Mouse (Mus musculus): ENCODE measurements around the gene E2f3. TPM values are rescaled to one million over a fixed set of nuclear protein-coding genes. Genes with fewer than 3 reads are reported as not detected.

E2f3 gene
- total RNA-seq (2021) = 10 to 100 TPM; 25.5 to 25.6 TPM

DNA sequence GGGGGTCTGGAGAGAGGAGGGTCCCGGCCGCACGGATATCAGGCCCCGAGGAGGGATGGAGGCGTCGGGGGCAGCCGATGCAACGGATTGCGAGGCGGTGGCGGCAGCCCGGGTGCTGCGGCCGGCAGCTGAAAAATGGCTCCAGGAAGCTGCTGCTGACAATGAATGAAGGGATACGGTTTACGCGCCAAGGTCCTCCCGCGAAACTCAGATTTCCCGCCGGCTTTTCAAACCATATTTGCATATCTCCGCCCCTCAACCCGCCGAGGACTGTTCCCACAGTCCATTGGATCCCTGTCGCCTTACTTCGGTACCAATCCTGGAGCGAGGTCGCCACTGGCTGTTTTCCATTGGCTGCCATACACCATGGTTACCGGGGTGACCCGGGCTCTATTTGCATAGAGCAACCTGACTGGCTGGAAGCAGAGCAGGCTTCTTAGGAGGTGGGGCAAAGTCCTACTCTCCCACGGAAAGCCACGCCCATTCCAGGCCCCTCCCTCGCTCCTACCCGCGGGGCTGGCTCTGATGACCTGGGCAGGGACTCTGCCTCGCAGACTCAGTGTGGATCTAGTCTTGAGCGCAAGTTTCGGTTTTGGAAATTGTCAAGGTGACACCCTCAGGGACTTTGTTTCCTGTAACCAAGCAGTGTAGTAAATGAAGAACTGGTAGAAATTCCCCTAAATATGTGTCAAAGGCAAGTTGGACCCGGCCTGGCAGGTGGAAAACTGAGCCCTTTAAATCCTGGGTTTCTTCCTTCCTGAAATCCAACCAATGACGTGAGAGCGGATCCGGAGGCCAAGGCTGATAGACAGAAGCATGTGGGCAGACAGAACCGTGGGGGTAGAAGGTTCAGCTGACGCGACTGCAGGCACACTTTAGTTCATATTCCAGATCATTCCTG is at the start of gene E2f3:
E2f3 (minus strand) TSS at position 209 of the 901 bp plus-strand sequence.
- peak; percentile 98 to 99 for DNase-seq

DNA sequence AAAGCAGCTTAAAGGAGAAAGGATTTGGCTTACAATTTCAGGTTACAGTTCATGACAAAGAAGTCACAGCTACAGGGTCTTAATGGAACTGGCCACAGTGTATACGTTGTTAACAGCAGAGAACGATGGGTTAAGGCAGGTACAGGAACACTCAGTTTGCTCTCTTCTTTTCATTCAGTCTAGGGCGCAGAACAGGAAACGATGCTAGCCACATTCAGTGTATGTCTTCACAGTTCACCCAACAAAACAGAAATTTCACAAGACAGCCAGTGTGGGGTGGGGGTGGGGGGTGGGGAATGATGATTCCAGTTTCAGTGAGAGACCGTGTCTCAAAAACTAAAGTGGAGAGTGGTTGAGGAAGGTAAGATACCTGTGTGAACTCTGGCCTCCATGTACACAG is 48.7 kb upstream of the E2f3 start:
- no peak for DNase-seq

DNA sequence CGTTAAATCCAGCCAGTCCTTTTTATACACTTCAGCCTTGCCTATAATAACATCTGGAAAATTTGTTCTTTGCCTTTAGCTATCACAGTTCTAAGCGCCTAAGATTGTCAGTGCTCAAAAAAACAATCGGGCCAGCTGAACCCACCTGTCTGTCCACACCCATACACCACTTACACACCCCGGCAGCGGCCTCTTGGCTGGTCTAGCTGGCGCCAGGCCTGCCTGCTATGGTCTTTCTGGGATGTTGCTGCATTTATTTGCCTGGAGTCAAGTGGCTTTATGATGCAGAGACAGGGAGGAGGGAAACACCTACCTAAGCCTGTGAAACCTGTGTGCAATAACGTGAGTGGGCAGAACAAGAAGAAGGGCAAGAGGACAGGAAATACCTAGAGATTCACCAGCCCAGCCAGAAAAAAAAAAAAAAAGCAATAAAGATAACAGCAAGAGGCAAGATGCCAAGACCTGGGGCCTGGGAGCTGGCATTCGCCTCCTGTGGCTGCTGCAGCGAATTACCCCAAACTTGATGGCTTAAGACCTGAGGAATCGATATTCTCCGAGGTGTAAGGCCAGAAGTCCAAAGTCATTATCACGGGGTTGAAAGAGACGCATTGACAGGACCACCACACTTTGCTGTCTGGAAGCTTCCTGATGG is 45.9 kb upstream of the E2f3 start:
- DNase-seq = no peak

DNA sequence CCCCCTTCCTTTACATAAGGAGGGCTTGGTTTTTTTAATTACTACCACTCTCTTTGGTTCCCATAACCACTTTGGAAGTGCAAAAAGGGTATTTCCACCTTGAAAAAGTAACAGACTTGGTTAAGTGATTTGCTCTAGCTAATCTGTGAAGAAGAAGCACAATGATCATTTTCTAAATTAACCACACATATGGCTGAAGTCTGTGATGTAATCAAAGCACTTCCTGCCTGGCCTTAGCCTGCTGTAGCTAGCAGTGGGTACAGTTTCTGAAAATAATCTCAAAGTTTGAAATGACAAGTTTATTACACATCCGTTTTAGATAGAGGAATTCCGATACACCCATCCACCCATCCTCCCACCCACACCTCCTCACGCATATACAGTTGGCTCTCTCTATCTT is 42.0 kb upstream of the E2f3 start:
- DNase-seq = no peak

DNA sequence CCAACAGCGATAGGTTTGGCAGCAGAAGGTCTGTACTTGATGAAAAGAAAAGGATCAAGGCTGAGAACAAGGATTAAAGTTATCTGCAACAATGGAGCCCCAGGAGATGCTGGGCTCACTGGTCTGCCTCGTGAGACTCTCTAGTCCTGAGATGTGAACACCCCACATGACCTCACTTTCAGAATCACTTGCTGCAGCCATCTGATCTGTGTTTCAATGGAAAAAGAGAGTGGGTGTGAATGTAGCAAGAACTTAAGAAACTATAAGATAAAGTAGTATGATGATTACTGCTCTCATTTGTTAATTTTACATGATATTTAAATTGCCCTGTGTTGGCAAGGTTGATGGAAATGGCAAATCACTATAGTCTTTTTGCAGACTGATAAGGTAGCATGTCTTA is 36.6 kb upstream of the E2f3 start:
- no peak for DNase-seq

DNA sequence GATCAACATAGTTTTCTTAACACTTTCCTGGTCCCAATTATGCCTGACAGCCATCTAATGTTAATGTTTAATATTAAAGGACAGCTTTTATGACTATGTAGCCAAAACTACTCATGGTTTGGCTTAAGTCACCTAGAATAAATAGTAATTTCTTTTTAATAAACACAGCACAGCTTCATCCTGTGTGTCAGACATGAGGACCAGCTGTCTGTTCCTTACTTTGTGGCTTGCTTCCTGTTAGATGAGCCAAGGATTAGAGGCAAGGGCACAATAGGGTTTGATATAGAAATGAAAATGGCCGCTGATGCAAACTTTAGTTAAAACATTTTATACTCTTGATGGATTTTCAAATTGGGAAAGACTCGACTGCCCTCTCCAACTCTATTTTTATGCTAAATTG is 32.7 kb upstream of the E2f3 start:
- DNase-seq = no peak

DNA sequence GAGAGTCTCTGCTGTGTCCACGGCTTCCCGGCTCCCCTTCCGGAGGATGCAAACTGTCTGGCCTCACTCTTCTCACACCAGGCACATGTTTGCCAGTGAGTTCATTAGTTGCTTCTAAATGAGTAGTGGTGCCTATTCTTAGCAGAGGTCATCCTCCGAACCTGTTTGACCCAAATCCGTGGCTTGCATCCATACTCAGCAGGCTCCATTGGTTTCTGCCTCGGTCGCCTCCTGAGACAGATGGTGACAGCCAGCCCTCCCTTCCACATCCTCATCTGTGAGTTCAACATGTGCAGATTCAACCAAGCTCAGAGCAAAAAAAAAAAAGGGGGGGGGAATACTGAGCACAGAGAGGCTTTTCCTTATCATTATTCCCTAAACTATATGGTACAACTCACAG is 31.7 kb upstream of the E2f3 start:
- no peak for DNase-seq

DNA sequence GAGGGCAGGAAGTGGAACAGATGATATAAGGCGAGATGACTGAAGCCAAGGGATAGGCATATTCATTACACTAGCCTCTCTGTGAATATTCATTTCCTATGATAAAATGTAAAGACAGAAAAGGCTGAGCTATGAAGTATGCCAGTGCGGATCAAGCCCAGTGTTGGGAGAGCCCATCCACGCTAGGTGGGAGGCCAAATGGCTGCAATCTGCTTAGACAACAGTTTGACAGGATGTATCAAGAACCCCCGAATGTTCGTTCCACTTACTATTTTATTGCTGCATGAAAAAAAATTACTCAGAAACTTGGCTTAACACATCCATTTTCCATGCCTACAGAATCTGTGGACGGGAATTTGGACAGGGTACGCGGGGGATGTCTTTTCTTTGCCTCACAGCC is 28.7 kb upstream of the E2f3 start:
- peak; percentile 28 to 31 for DNase-seq

DNA sequence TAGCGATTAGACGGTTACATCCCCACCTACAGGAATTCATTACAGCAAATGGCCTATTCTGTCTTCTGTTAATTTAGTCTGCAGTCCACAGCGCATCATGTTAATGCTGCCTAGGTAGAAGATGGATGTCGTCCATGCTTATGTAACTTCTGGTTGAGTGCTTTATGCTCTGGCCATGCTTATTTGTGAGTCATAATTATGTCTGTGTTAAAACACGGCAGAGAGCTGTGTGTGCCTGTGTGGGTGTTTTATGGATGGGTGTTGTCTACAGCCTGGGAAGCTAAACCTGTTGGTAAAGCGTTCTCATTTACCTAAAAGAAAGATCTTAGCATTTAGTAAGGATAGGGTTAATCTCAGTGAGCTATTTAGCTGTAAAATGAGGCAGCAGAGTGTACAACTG is 26.4 kb upstream of the E2f3 start:
- no peak for DNase-seq

DNA sequence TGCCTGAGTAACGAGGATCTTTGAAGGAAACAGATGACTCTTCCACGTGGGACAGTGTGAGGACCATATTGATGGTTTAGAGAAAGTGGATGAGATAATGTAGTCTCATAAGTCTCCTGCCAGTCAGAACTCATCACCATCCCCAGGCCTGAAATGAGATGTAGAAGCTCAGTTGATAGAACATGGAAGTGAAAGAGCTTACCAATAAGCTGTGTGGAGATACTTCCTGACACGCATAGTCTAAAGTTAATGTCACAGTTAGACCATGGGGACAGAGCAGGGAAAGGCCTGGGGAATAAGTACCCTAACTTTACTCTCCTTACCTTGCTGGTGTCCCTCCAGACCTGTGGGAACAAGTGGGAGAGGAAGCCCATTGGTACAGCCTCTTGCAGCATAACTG is 22.9 kb upstream of the E2f3 start:
- no peak for DNase-seq

DNA sequence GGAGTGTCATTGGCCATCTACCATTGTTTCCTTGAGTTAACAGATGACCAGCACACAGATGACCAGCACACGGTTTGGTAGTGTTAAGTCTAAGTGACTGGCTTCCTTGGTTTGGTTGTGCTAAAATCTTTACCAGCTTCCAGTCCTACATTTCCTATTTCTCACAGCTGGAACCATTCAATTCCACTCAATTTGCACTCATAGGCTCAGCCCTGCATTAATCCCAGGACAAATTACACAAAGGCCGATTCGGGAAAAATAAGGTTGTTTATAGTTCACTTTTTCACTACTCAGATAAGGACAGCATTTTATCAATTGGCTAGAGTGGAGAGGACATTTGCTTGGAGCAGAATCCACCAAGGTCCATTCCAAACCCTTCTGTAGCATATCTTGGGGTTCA is 19.6 kb upstream of the E2f3 start:
- DNase-seq = no peak

DNA sequence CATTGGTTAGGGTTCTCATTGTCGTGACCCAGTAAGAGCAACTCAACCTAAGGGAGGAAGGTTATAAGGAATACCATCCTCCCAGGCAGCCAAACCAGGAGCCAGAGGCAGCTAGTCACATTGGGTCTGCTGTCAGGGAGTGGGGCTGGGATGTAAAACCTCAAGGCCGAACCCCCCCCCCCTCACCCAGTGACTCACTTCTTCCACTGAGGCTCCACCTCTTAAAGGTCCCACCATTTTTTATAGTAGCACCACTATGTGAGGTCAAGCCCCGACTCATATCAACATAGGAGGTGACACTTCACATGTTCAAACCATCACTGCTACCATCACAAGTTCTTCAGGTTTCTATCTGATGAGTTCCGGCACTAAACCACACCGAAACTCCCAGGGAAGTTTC is 19.0 kb upstream of the E2f3 start:
- DNase-seq = no peak

DNA sequence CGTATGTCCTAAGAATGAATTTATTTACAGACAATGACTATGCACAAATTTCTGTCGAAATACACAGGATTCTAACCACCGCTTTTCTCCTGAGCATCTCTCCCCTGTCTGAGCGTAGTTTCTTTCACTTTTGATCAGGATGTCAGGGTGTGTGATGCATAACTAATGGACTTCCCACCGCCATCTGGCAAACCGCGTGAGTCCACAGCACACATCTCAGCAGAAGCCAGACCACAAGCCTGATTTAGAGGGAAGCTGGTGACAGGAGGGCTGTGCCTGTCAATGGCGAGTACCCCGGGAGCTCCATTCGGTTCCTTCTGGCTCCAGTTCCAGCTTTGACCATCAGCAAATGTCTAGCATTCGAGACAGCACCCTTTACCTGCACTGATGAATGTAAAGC is 17.3 kb upstream of the E2f3 start:
- no peak for DNase-seq

DNA sequence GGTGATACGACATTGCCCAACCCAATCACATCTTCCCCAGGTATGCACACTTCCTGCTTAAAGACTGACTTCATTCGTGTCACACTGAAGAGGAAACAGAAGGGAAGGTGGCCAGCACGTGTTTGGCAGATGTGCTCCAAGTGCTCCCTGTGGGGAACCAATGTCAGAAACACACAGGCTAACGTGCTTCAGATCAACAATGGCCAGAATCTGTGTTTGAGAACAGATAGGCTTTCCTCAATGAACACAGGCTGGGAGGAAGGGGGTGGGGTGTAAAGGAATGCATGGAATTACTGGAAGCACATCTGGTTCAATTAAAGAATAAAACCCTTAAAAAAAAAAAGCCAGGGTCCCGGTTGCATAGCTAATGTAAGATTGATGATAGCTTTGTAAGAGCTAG is 15.2 kb upstream of the E2f3 start:
- DNase-seq = no peak

DNA sequence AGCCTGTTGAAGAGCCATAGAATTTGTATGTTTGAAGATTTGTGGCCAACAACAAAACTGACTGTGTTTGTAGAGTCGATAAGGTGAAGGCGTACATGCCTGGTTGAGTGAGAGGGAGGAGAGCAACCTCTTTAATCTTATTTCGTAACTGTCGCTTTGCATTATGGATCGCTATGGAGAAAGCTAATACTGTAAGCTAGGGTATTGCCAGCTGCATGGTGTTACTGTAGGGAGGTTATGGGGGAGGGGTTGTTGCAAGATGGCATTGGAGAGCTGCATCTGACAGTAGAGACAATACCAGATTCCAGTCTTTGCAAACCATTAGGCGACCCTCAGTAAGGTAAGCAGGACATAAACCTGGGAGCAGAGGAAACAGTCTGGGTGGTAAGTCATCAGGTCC is 2.1 kb upstream of the E2f3 start:
- no peak for DNase-seq

DNA sequence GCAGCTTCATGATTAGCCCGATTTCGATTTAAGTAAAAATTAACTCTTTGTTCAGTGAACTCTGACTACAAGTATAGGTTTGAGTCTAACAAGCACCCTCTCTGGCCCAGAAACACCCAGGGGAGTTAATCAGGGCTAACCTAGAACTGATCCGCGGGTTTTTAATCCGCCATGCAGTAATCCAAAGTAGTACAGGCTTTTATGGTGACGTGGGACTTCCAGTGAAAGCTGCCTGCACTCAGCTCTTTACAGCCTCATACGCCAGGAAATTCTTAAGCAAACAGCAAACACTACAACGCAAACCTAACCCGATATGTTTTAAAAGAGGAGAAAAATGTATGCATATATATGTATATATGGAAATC is 875 bp upstream of the E2f3 start:
- DNase-seq = no peak

DNA sequence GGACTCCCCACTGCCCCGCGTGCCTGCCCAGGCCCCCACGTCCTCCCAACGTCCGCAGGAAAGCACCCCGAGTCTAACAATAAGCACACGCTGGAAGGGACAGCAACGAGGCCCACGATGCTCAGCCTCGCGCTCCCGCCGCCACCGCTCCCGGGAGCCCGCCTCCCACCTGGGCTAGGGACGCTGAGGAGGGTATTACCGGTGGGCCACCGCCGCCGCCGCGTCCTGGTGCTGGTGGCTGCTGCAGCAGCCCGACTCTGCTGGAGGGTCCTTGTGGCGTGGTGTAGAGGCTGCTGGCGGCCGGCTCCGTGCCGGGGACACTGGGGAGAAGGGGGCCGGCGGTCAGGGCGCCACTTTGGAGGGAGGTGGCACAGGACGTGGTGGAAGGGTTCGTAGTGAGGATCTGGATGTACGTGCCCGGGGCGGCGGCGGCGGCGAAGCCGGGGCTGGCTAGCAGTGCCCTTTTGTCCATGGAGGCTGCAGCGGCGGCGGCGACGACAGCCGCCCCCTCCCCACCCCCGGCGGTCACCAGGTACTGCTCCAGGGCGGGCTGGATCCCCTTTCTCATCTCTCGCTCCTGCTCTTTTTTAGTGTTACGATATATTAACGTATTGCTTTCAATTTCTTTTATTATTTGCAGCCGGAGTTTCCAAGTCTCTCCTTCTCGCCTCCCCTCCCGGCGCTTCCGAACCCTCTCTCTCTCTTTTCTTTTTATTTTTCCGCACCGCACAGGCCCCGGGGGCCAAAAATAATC is 585 bp downstream of the E2f3 start:
- DNase-seq = peak in 1 of 2 experiments; percentile 37

DNA sequence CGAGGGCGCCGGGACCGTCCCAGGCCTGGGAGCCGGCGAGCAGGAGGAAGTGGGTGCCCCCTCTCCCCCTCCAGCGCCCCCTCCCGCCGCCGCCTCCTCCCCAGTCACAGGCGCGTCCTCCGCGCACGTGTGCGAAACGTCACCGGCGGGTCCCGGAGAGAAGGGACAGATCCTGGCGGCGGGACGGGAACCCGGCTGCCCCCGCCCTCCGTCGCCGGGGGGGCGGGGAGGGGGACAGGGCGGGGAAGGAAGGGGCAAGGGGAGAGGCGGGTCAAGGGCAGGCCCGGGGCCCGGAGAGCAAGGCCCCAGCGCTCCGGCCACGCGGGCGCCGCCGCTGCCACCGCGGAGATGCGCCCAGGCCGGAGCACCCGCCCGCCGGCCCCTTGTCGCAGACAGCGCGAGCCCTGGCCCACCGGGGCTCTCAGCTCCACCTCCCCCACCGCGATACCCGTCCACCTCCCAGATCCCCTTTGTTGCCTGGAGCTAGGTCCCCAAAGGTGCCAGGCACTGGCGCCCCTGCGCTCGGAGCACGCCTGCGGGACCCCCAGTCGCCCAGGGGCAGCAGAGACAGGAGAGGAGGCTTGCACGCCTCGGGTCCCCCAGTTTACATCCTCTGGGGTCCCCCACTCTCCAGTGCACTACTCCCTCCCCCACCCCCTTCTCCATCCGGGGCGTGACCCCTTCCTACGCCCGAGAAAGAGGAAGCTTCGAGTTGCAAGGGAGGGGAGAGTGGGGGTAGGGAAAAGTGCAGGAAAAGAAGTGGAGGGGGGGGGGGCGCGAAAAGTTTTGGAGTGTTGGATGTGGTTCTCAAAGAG is 1.4 kb downstream of the E2f3 start:
- DNase-seq = peak; percentile 70 to 81

DNA sequence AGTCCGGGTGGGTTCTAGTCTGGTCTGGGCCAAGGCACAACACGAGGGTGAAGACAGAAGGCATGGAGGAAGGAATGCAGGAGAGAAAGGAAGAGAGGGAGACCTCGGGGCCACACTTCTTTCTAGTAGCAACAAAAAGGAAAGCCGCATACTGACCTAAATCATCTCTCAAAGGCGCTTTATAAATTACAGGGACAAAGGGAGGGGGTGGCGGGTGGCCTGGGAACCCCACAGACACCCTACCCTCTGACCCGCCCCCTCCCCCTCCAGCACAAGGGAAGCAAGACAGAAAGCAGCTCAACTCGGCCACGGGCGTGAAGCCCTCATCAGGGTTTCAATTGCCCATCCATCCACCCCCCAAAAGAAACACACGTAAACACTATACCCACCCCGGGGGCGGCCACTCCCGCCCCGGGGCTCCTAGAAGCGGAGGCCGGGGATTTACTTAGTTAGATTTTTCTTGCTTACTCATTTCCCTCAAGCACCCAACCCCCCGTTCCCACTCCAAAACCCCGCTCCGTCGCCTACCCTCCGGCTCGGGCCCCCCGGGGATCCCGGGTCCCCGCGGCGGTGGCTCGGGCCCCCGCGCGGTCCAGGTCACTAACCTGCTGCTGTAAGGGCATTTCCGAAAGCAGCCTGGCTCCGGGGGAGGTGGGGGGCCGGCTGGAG is 2.2 kb downstream of the E2f3 start:
- peak; percentile 37 to 39 for DNase-seq

DNA sequence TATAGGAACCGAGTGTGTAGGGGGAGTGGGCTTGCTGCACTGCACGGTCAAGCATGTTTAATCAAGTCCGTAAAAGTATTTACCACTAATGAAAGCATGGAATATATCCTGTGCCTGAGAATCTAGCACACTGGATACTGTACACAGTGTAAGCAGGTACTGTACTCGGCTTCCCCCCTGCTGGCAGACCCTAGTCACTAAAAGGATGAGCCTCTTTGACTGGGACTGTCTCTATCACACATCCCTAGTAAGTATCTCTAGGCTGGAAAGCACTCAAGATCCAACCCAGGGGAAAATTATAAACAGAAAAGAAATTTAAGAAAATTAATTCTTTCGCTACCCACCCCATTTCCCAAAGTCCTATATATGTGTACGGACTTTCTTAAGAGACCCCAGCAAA is 2.8 kb downstream of the E2f3 start:
- no peak for DNase-seq

DNA sequence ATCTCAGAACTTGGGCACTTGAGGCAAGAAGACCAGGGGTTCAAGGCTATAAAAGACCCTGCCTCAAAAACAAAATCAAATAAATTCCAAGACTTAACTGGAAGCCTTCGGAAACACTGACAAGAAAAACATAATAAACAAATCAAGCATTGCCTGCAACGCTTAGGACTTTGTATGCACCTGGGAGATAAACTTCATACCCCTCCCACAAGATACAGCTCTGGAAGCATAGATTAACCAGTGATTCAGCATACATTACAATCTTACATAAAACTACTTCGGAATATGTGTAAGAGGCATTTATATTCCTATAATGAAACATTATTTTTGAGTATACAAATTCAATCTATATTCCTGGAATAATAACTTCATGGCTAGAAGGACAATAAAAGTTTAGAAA is 3.5 kb downstream of the E2f3 start:
- no peak for DNase-seq

DNA sequence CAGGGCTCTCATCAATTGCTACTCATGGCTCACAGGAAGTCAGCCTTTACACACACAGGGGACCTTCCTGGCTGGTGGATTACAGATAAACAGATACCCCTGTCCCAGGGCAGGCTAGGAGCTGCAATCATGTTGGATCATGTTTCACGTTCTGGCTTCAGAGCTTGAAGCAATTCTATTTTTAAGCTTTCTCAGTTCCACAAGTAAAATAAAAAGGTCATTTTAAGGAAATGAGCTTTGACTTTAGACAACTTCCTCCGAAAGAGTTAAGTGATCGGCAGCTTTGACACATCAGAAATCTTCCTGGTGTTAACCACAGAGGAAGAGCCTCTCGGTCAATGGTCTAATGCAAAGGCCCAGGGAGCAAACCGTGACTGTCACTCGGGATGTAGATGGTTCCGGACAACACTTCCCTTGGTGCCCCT is 6.7 kb downstream of the E2f3 start:
- no peak for DNase-seq

Data from layer of hippocampus, postnatal 36 days (tissue).